Mouse (Mus musculus) heart, embryonic 15.5 days (tissue): ENCODE measurements at regions not wholly inside any gene's neighbourhood (a gene's known extent, or its start where the extent isn't known, plus 50 kb on each side); places are given as distances from the start of the nearest gene placed in this dataset.

Source experiments
- ATAC-seq: fragments of 200-750 bp; cut with Nextera tagmentation; replicated peaks from 2 replicates; pipeline ENCODE4 v1.8.0; 2017; ENCODE audit warnings: low read depth, moderate TSS enrichment; ENCODE audit not compliant: insufficient number of reproducible peaks, insufficient read depth, low FRiP score
- H3K27ac ChIP-seq: fragments of 300-500 bp; sonication (generic); 2 replicates; pipeline ENCODE4 v1.5.1; 2015; ENCODE audit warnings: mild to moderate bottlenecking, inconsistent platforms
- H3K27me3 ChIP-seq: fragments of 300-500 bp; sonication (generic); 2 replicates; pipeline ENCODE4 v1.6.1; 2015; ENCODE audit warnings: inconsistent platforms
- H3K36me3 ChIP-seq: fragments of 300-500 bp; sonication (generic); 2 replicates; pipeline ENCODE4 v1.6.1; 2015; ENCODE audit warnings: mild to moderate bottlenecking, inconsistent platforms
- H3K4me1 ChIP-seq: fragments of 300-500 bp; sonication (generic); replicated peaks from 2 replicates; pipeline ENCODE4 v1.6.1; 2015; ENCODE audit warnings: inconsistent platforms
- H3K4me2 ChIP-seq: fragments of 300-500 bp; sonication (generic); 2 replicates; pipeline ENCODE4 v1.6.1; 2015; ENCODE audit warnings: inconsistent platforms, mild to moderate bottlenecking, moderate library complexity
- H3K4me3 ChIP-seq: fragments of 300-500 bp; sonication (generic); 2 replicates; pipeline ENCODE4 v1.5.1; 2015; ENCODE audit warnings: mild to moderate bottlenecking, inconsistent platforms
- H3K9ac ChIP-seq: fragments of 300-500 bp; sonication (generic); 2 replicates; pipeline ENCODE4 v1.6.1; 2015; ENCODE audit warnings: mild to moderate bottlenecking, inconsistent platforms
- H3K9me3 ChIP-seq: fragments of 300-500 bp; sonication (generic); replicated peaks from 2 replicates; pipeline ENCODE4 v1.6.1; 2016; ENCODE audit warnings: inconsistent platforms
- WGBS: fragments of 180-500 bp; shearing (Covaris S2); methylation state at CpG from one replicate; pipeline ENCODE4 v1.1.7; 2015; ENCODE audit warnings: mixed read lengths; 5-methylcytosine and 5-hydroxymethylcytosine counted together

GRCm38 (mm10) chr6:84474835-84475234 lies 118.9 kb downstream of the Cyp26b1 start:
- Histone ChIP-seq H3K9ac (no peak overlapping the region), H3K4me1 (peaks cover 5% of the 10 kb centered on the region; the same call in 1 of the 2 replicates), H3K4me3 (no peak overlapping the region), H3K9me3 (no peaks in the 10 kb centered on the region), H3K36me3 (no peaks in the 10 kb centered on the region), H3K4me2 (no peak overlapping the region), H3K27me3 (peaks cover 21% of the 10 kb centered on the region; the same call in 1 of the 2 replicates), H3K27ac (no peak overlapping the region)
- ATAC-seq = no peak

DNA sequence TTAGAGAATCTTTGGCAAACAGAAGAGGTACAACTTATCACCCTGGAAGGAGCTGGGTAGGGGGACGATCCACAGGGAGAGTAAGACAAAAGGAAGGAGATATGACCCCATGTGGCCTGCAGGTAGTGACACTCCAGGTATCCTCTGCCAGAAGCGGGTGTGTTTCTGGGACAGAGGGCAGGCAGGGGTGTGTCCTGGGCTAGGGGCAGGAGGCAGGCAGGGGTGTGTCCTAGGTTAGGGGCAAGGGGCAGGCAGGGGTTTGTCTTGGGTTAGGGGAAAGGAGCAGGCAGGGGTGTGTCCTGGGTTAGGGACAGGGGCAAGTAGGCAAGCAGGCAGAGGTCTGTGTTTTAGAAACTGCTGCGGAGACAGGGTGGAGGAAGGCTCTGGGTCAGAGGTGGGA lies 120.5 kb downstream of the Cyp26b1 start:
- Histone ChIP-seq H3K9me3 (no peaks in the 10 kb centered on the region), H3K4me2 (no peak overlapping the region), H3K27me3 (peaks cover 21% of the 10 kb centered on the region; the same call in 1 of the 2 replicates), H3K4me3 (no peak overlapping the region), H3K27ac (no peak overlapping the region), H3K4me1 (peaks cover 5% of the 10 kb centered on the region; the same call in 1 of the 2 replicates), H3K36me3 (no peaks in the 10 kb centered on the region), H3K9ac (no peak overlapping the region)
- no peak for ATAC-seq
- WGBS = 69% methylated on average over 3 of the region's 3 CpGs

DNA sequence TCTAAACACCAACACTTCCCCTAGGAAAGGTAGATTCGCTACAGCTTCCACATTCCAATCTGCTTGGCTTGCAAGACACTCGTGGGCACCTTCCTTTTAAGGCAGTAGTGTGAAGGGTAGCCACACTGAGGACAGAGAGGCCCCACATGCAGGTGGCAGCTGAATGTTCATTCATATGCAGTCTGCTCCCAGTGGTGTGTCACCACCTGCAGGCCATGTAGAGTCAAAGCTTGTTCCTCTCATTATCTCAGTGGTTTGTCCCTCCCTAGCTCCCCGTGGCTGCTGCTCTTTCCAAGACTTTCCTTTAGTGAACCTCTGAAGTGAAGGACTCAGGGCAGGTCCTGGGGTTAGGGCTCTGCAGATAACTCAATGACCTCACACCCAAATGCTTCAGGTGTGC lies 121.4 kb downstream of the Cyp26b1 start:
- WGBS = 28% methylated on average over 3 of the region's 3 CpGs

DNA sequence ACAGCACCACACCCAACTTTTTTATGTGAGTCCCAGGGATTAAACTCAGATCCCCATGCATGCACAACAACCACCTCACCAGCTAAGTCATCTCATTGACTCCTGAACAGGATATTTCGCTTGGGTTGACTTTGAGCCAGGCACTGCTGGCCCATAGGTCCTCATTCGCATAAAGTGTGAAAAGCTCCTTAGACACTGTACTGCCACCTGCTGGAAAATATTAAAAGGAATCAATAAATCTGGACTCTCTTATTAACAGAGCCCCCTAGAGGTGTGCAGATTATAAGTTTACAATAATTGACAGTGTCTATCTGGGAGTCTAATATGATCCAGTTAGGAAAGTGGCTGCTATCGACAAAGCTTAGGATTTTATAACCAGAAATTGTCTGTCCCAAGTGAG lies 126.4 kb downstream of the Cyp26b1 start:
- Histone ChIP-seq H3K27ac (no peak overlapping the region), H3K36me3 (no peaks in the 10 kb centered on the region), H3K4me3 (no peak overlapping the region), H3K9ac (no peak overlapping the region), H3K4me1 (no peaks in the 10 kb centered on the region), H3K27me3 (no peaks in the 10 kb centered on the region), H3K4me2 (no peak overlapping the region), H3K9me3 (no peaks in the 10 kb centered on the region)
- WGBS = 87% methylated on average over 3 of the region's 3 CpGs
- ATAC-seq = no peak

More for the DNA sequence above, 121.4 kb downstream of the Cyp26b1 start:
- no peak overlapping the region for H3K27ac ChIP-seq
- H3K36me3 ChIP-seq = no peaks in the 10 kb centered on the region
- H3K27me3 ChIP-seq = peaks cover 18% of the 10 kb centered on the region; the same call in 1 of the 2 replicates
- no peak for ATAC-seq
- no peak overlapping the region for H3K4me3 ChIP-seq
- no peak overlapping the region for H3K4me2 ChIP-seq
- H3K9me3 ChIP-seq = no peaks in the 10 kb centered on the region
- peaks cover 5% of the 10 kb centered on the region; the same call in 1 of the 2 replicates for H3K4me1 ChIP-seq
- H3K9ac ChIP-seq = no peak overlapping the region

DNA sequence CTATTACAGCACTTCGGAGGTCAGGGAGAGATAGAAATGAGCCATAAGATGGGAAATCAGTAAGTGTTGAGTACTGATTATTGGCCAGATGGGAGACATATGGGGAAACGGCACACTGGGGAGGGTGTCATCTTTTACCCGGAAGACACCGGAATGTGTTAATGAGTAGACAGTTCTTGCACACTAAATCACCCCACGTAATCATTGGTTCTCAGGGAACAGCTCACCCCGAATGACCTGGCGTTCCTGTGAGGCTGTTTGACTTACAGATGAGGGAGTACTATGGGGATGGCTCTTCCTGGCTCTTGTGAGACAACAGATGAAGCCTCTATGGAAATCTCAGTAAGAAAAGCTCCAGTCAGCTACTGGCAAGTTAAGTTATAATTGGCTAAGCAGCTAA lies 127.5 kb downstream of the Cyp26b1 start:
- WGBS = 75% methylated on average over 7 of the region's 7 CpGs
- no peak for ATAC-seq
- no peak overlapping the region for H3K27ac ChIP-seq
- H3K9me3 ChIP-seq = no peaks in the 10 kb centered on the region
- H3K4me3 ChIP-seq = no peak overlapping the region
- no peak overlapping the region for H3K9ac ChIP-seq
- no peak overlapping the region for H3K4me2 ChIP-seq
- H3K27me3 ChIP-seq = no peaks in the 10 kb centered on the region; the same call in 1 of the 2 replicates
- no peaks in the 10 kb centered on the region for H3K4me1 ChIP-seq
- H3K36me3 ChIP-seq = no peaks in the 10 kb centered on the region

DNA sequence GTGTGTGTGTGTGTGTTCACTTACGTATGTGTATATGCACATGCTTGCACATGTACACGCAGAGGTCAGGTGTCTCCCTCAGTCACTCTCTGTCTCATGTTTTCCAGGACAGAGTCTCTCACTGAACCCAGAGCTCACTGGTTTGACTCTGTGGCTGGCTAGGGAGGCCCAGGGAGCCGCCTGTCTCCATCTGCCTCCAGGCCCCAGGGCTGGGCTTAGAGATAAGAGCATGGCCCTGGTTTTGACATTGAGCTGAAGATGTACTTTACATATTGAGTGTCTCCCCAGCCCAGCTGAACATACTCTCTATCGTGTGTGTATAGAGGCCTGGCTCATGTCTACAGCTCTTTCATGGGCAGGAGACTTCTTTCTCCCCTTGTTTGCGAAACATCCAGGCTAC lies 128.1 kb downstream of the Cyp26b1 start:
- H3K27me3 ChIP-seq = peaks cover 5% of the 10 kb centered on the region; the same call in 1 of the 2 replicates
- H3K4me3 ChIP-seq = no peak overlapping the region
- 68% methylated on average over 5 of the region's 5 CpGs for WGBS
- H3K9me3 ChIP-seq = no peaks in the 10 kb centered on the region
- no peak overlapping the region for H3K4me2 ChIP-seq
- no peaks in the 10 kb centered on the region for H3K36me3 ChIP-seq
- no peak overlapping the region for H3K9ac ChIP-seq
- no peak overlapping the region for H3K27ac ChIP-seq
- no peak for ATAC-seq
- no peaks in the 10 kb centered on the region for H3K4me1 ChIP-seq

- Histone ChIP-seq H3K9ac (no peak overlapping the region), H3K4me1 (no peaks in the 10 kb centered on the region), H3K4me2 (no peak overlapping the region), H3K36me3 (no peaks in the 10 kb centered on the region), H3K9me3 (no peaks in the 10 kb centered on the region), H3K27ac (no peak overlapping the region), H3K4me3 (no peak overlapping the region), H3K27me3 (peaks cover 5% of the 10 kb centered on the region; the same call in 1 of the 2 replicates)
- ATAC-seq = no peak
- 80% methylated on average over 7 of the region's 7 CpGs for WGBS
These were observed 129.9 kb downstream of the Cyp26b1 start for GRCm38 (mm10) chr6:84463592-84464367.

- H3K4me3 ChIP-seq = no peak overlapping the region
- H3K4me2 ChIP-seq = no peak overlapping the region
- H3K9me3 ChIP-seq = no peaks in the 10 kb centered on the region
- 62% methylated on average over 3 of the region's 3 CpGs for WGBS
- H3K9ac ChIP-seq = no peak overlapping the region
- H3K36me3 ChIP-seq = no peaks in the 10 kb centered on the region
- no peak overlapping the region for H3K27ac ChIP-seq
- H3K27me3 ChIP-seq = peaks cover 5% of the 10 kb centered on the region; the same call in 1 of the 2 replicates
- H3K4me1 ChIP-seq = no peaks in the 10 kb centered on the region
- ATAC-seq = no peak
These were observed 136.9 kb downstream of the Cyp26b1 start for GRCm38 (mm10) chr6:84456803-84457202.

DNA sequence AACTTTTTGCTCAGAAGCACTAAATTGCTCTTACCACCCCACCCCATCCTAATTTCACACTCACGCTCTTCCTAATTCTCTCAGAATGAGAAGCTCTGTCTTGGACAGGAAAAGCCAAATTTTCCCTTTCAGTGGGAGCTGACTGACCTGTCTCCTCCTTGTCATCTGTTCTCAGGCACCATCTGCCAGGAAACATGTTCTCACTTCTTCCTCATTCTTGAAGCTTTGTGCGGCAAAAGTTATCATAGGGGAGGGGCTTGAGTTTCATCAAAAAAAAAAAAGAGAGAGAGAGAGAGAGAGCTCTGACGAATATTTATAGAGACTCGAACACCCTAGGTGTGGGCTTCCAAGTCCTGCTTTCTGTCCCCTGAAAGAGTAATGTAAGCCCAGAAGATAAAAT lies 148.6 kb downstream of the Cyp26b1 start:
- WGBS = 29% methylated on average over 4 of the region's 4 CpGs
- Histone ChIP-seq H3K9me3 (no peaks in the 10 kb centered on the region), H3K4me2 (no peak overlapping the region), H3K27ac (no peak overlapping the region), H3K4me3 (no peak overlapping the region), H3K36me3 (no peaks in the 10 kb centered on the region), H3K9ac (no peak overlapping the region), H3K4me1 (no peaks in the 10 kb centered on the region), H3K27me3 (0 out of 2 replicates have a peak, but pooled peaks cover 4% of the 10 kb centered on the region)
- no peak for ATAC-seq

GRCm38 (mm10) chr6:84442667-84443066 lies 151.0 kb downstream of the Cyp26b1 start:
- Histone ChIP-seq H3K4me1 (no peaks in the 10 kb centered on the region), H3K27me3 (peaks cover 6% of the 10 kb centered on the region; the same call in 1 of the 2 replicates), H3K36me3 (no peaks in the 10 kb centered on the region), H3K9ac (no peak overlapping the region), H3K27ac (no peak overlapping the region), H3K4me3 (no peak overlapping the region), H3K4me2 (no peak overlapping the region), H3K9me3 (no peaks in the 10 kb centered on the region)
- WGBS = 70% methylated on average over 1 of the region's 1 CpGs
- ATAC-seq = no peak

GRCm38 (mm10) chr6:84441721-84442480 lies 151.8 kb downstream of the Cyp26b1 start:
- no peaks in the 10 kb centered on the region for H3K9me3 ChIP-seq
- no peak overlapping the region for H3K4me2 ChIP-seq
- WGBS = 72% methylated on average over 5 of the region's 5 CpGs
- H3K27me3 ChIP-seq = peaks cover 11% of the 10 kb centered on the region; the same call in 1 of the 2 replicates
- no peak overlapping the region for H3K27ac ChIP-seq
- no peak overlapping the region for H3K9ac ChIP-seq
- H3K36me3 ChIP-seq = no peaks in the 10 kb centered on the region
- H3K4me3 ChIP-seq = no peak overlapping the region
- no peaks in the 10 kb centered on the region for H3K4me1 ChIP-seq
- ATAC-seq = no peak
